Mouse (Mus musculus): ENCODE data around the gene Paqr7. TPM values are rescaled to one million over a fixed set of nuclear protein-coding genes. Genes with fewer than 3 reads are reported as not detected.

The Paqr7 gene
- 2.0 and 2.3 TPM in 2 replicates for polyA plus RNA-seq (2014; fragmentation: Nextera tagmentation; extraction: Ambion mirVana)

DNA sequence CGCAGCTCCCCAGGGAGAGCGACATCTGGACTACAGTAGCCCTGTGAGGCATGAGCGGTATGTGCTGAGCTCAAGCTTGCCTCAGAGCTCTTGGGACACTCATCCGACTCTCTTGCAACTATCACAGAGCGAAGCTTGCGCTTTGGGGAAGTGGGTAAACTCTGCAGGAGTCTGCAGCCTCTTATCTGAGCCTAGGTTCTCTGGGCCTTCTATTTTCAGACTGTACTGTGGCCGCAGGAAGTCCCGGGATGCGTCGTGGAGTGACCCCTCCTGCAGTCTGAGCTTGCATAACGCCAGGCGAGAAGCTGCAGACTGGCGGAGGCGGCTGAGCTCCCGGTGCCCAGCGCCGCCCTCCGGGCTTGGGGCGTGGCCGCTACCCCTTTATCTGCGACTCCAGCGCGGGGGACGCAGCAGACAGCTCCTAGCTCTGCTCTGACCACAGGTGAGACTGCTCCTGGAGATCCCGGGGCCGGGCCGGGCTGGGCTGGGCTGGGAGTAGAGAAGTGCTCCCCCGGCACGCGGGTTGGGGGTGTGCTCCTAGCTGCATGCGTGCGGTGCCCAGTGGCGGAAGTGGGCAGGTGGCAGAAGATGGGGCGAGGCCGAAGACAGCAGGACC, at the start of gene Paqr7:
TSS of gene Paqr7 (plus strand) at position 103 of the 616 bp plus-strand sequence.
- DNase-seq (ENCODE audit: low spot score), result peak; percentile 63
- WGBS, result 2% methylated on average over 30 of the region's 35 CpGs
- no peaks in the 10 kb centered on the region for H3K36me3 ChIP-seq (ENCODE audit: control insufficient read depth, insufficient read depth, low read length)
- peak within 1 kb of the TSS; percentile 48 for H3K4me3 ChIP-seq (ENCODE audit: low read depth, low read length)
- H3K4me1 ChIP-seq (ENCODE audit: control insufficient read depth, insufficient read depth, low read length), result peaks cover 15% of the 10 kb centered on the region
- no peaks in the 10 kb centered on the region for H3K27me3 ChIP-seq (replicated peaks; ENCODE audit: control insufficient read depth, insufficient read depth, low read length)
- peak within 1 kb of the TSS; percentile 66 for H3K9ac ChIP-seq (ENCODE audit: low read depth, low read length)
- H3K27ac ChIP-seq (replicated peaks; ENCODE audit: low read depth, low read length), result no peak within 1 kb of the TSS; the same call in 1 of the 2 replicates
- no peaks in the 10 kb centered on the region for H3K9me3 ChIP-seq (ENCODE audit: control insufficient read depth, low read length)
- ATAC-seq (ENCODE audit: low read depth), result peak; percentile 70
- H3K4me2 ChIP-seq (ENCODE audit: low read depth, low read length), result peak within 1 kb of the TSS; percentile 87

DNA sequence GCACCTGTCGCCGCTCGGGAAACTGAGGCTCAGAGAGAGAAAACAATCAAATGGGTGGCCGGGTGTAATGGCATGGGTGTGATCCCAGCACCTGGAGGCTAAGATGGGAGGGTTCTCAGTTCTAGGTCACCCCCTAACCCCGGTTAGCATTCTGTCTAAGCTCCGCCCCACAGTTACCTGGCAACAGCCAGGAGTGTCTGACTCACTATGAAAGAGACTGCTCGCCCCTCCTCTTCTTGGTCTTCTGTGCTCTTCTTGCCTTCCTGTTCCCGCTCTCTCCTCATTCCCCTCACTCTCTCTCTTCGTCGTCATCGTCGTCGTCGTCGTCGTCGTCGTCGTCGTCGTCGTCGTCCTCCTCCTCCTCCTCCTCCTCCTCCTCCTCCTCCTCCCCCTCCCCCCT, 48.5 kb upstream of the Paqr7 start:
- Histone ChIP-seq H3K4me3 (ENCODE audit: low read depth, low read length) (no peak overlapping the region), H3K27ac (replicated peaks; ENCODE audit: low read depth, low read length) (no peak overlapping the region), H3K36me3 (ENCODE audit: control insufficient read depth, insufficient read depth, low read length) (no peaks in the 10 kb centered on the region), H3K4me2 (ENCODE audit: low read depth, low read length) (no peak overlapping the region), H3K4me1 (ENCODE audit: control insufficient read depth, insufficient read depth, low read length) (no peaks in the 10 kb centered on the region), H3K9me3 (ENCODE audit: control insufficient read depth, low read length) (no peaks in the 10 kb centered on the region), H3K27me3 (replicated peaks; ENCODE audit: control insufficient read depth, insufficient read depth, low read length) (peaks cover 12% of the 10 kb centered on the region; the same call in 1 of the 2 replicates), H3K9ac (ENCODE audit: low read depth, low read length) (no peak overlapping the region)
- no peak for ATAC-seq (ENCODE audit: low read depth)
- 52% methylated on average over 23 of the region's 23 CpGs for WGBS
- no peak for DNase-seq (ENCODE audit: low spot score)

DNA sequence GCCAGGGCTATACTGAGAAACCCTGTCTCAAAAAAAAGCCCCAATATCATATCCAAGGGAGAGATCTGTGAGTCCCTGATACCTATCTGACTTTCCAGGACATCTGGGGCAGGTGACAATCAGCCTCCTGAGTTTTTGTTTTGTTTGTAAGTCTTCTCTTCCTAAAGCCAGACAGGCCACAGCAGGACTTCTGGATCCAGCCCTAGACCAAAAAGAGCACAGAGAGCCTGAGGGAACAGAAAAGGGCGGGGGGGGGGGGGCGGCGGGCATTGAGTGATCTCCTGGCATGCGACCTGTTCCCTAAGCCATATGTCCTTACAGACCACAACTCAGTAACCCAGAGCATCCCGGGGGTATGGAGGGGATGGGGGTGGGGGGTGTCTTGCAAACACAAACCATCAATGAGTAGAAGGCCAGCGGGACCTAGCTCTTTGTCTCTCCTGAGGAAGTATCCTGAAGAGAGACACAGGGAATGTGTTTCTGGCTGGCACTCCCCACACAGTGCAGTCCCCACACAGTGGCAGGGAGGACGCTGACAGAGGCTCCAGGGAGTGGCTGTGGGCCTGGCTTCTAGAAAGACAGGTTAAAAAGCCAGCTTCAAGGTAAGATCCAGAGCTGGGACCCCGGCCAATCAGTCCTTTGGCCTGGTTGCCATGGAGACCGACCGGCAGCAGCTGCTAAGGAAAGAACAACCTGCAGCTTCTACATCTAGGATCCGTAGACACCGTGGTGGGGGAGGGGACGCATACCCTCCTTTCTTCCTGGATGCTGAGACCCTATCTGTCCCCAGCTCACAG, 46.7 kb upstream of the Paqr7 start:
- peaks cover 30% of the 10 kb centered on the region; the same call in 1 of the 2 replicates for H3K27me3 ChIP-seq (replicated peaks; ENCODE audit: control insufficient read depth, insufficient read depth, low read length)
- WGBS, result 11% methylated on average over 13 of the region's 13 CpGs
- no peaks in the 10 kb centered on the region for H3K9me3 ChIP-seq (ENCODE audit: control insufficient read depth, low read length)
- H3K4me2 ChIP-seq (ENCODE audit: low read depth, low read length), result peak overlapping the region; percentile 5; the same call in 1 of the 2 replicates
- no peak overlapping the region for H3K9ac ChIP-seq (ENCODE audit: low read depth, low read length)
- H3K27ac ChIP-seq (replicated peaks; ENCODE audit: low read depth, low read length), result no peak overlapping the region
- DNase-seq (ENCODE audit: low spot score), result peak; percentile 44
- 0 out of 2 replicates have a peak, but pooled peaks have one; percentile 39 for ATAC-seq (ENCODE audit: low read depth)
- no peak overlapping the region for H3K4me3 ChIP-seq (ENCODE audit: low read depth, low read length)
- no peaks in the 10 kb centered on the region for H3K36me3 ChIP-seq (ENCODE audit: control insufficient read depth, insufficient read depth, low read length)
- H3K4me1 ChIP-seq (ENCODE audit: control insufficient read depth, insufficient read depth, low read length), result no peaks in the 10 kb centered on the region

DNA sequence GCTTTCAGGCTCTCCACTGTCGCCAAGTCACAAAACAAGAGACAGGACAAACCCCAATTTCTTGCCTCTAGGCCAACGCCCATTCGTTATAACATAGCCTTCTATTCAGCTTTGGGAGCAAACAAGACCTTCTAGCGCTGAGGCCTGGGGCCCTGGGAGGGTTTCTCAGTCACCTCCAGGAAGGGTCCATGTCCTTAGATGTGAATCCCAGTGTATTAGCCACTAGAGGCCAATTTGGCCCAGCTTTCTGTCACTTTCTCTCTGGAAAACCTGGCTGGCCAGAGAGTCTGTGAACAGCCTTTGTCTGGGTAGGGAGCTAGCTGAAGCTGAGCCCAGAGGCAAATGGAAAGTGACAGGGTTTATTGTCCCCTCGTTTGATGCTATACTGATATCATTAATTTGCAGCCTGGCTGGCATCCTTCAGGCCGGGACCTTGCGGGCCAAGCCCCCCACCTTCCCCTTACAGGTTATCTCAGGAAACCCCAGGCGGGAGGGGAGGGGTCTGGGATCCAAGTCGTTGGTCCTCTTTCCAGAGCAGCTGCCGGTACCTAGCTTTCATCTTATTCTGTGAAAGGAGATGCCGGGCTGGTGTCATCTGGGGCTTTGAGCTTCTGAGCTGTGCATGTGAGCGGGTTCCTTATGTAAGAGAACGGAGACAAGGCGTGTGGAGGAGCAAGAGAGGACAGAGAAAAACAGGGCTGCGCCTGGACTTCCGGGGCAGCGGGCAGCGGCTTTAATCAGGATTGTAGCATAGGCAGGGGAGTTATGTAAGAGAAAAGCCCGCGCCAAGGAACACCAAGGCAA, 45.9 kb upstream of the Paqr7 start:
- H3K9ac ChIP-seq (ENCODE audit: low read depth, low read length), result peak overlapping the region; percentile 17; the same call in 1 of the 2 replicates
- H3K36me3 ChIP-seq (ENCODE audit: control insufficient read depth, insufficient read depth, low read length), result no peaks in the 10 kb centered on the region
- DNase-seq (ENCODE audit: low spot score) (no peak), ATAC-seq (ENCODE audit: low read depth) (no peak)
- H3K27ac ChIP-seq (replicated peaks; ENCODE audit: low read depth, low read length), result no peak overlapping the region
- H3K27me3 ChIP-seq (replicated peaks; ENCODE audit: control insufficient read depth, insufficient read depth, low read length), result peaks cover 34% of the 10 kb centered on the region; the same call in 1 of the 2 replicates
- 17% methylated on average over 20 of the region's 20 CpGs for WGBS
- H3K9me3 ChIP-seq (ENCODE audit: control insufficient read depth, low read length), result no peaks in the 10 kb centered on the region
- H3K4me3 ChIP-seq (ENCODE audit: low read depth, low read length), result no peak overlapping the region
- no peaks in the 10 kb centered on the region for H3K4me1 ChIP-seq (ENCODE audit: control insufficient read depth, insufficient read depth, low read length)
- H3K4me2 ChIP-seq (ENCODE audit: low read depth, low read length), result peak overlapping the region; percentile 5; the same call in 1 of the 2 replicates

DNA sequence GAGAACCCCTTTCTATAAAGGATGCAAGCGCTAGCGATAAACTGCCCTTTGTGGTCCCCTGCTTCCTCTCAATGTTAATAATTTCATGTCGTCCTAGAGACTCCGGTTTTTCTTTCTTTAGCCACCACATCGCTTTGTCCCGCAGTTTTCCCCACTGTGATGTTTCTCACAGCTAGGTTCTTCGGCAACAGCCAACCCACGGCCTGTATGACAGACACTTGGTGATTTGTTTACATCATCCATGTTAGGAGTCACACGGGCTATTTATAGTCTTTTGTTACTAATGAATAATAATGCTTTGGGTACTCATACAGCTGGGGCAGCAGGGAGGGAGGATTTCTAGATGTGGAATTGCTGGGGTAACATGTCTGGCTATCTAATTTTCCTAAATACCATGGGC, 45.0 kb upstream of the Paqr7 start:
- no peaks in the 10 kb centered on the region for H3K4me1 ChIP-seq (ENCODE audit: control insufficient read depth, insufficient read depth, low read length)
- no peak overlapping the region for H3K4me3 ChIP-seq (ENCODE audit: low read depth, low read length)
- no peak overlapping the region for H3K9ac ChIP-seq (ENCODE audit: low read depth, low read length)
- no peak overlapping the region for H3K4me2 ChIP-seq (ENCODE audit: low read depth, low read length)
- DNase-seq (ENCODE audit: low spot score), result no peak
- H3K9me3 ChIP-seq (ENCODE audit: control insufficient read depth, low read length), result no peaks in the 10 kb centered on the region
- H3K27ac ChIP-seq (replicated peaks; ENCODE audit: low read depth, low read length), result no peak overlapping the region
- no peak for ATAC-seq (ENCODE audit: low read depth)
- H3K27me3 ChIP-seq (replicated peaks; ENCODE audit: control insufficient read depth, insufficient read depth, low read length), result peaks cover 34% of the 10 kb centered on the region; the same call in 1 of the 2 replicates
- H3K36me3 ChIP-seq (ENCODE audit: control insufficient read depth, insufficient read depth, low read length), result no peaks in the 10 kb centered on the region
- WGBS, result 71% methylated on average over 9 of the region's 9 CpGs

DNA sequence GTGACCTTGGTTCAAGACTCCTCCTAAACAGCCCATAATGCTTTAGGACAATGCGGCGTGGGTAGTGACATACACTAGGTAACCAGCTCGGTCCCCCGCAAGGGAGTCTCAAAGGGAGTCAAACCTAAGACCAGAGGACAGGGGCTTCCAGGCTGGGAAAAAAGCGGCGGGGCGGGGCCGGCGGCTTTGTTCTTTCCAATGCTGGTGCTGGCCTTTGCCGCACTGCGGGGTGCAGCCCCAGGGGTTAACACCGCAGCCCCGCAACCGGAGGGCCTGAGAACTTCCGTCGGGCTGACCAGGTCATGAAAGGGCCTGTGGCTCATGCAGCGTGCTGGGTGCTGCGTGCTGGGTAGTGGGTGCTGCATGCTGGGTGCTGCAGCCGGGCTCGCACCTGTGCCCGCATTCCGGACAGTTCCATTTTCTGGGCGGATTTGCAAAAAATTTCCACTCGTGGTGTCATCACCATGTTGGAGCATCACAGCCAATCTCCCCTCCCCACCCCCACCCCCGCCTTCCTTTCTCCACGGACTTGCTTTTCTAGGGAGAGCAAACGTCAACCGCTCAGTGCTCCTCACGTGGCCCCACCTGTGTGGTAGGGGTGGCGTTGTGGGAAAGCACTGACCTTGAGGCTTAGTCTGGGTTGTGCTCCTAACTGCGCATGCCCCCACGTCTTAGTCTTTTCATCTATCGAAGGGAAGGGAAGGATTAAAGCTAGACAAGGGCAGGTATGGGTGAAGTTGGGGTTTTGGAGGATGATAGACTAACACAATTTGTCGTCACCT, 42.7 kb upstream of the Paqr7 start:
- Histone ChIP-seq H3K4me2 (ENCODE audit: low read depth, low read length) (no peak overlapping the region), H3K36me3 (ENCODE audit: control insufficient read depth, insufficient read depth, low read length) (no peaks in the 10 kb centered on the region), H3K9ac (ENCODE audit: low read depth, low read length) (no peak overlapping the region), H3K4me1 (ENCODE audit: control insufficient read depth, insufficient read depth, low read length) (no peaks in the 10 kb centered on the region), H3K9me3 (ENCODE audit: control insufficient read depth, low read length) (no peaks in the 10 kb centered on the region), H3K4me3 (ENCODE audit: low read depth, low read length) (no peak overlapping the region), H3K27me3 (replicated peaks; ENCODE audit: control insufficient read depth, insufficient read depth, low read length) (peaks cover 34% of the 10 kb centered on the region; the same call in 1 of the 2 replicates), H3K27ac (replicated peaks; ENCODE audit: low read depth, low read length) (no peak overlapping the region)
- no peak for DNase-seq (ENCODE audit: low spot score)
- no peak for ATAC-seq (ENCODE audit: low read depth)
- WGBS, result 27% methylated on average over 34 of the region's 34 CpGs

DNA sequence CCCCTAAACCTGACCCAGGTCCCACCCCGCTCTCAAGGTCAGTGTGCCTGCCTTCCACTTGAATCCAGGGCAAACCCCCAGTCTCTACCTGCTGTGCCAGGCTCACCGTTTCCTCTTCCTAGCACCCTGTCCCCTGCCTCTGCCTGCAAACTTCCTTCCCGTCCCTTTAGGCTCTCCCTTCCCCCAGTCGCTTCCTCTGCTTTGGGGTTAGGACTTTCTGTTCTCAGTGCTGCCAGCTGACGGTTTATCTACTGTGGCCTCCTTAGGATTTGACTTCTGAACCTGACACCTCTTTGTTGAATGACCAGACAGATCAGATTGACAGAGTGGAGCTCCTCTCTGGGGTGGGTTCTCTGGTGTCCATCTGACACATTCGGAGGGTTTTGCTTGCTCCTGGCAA, 41.2 kb upstream of the Paqr7 start:
- H3K27me3 ChIP-seq (replicated peaks; ENCODE audit: control insufficient read depth, insufficient read depth, low read length), result peaks cover 34% of the 10 kb centered on the region; the same call in 1 of the 2 replicates
- no peak overlapping the region for H3K9ac ChIP-seq (ENCODE audit: low read depth, low read length)
- H3K9me3 ChIP-seq (ENCODE audit: control insufficient read depth, low read length), result no peaks in the 10 kb centered on the region
- no peak overlapping the region for H3K4me3 ChIP-seq (ENCODE audit: low read depth, low read length)
- no peaks in the 10 kb centered on the region for H3K4me1 ChIP-seq (ENCODE audit: control insufficient read depth, insufficient read depth, low read length)
- ATAC-seq (ENCODE audit: low read depth) (no peak), DNase-seq (ENCODE audit: low spot score) (no peak)
- no peak overlapping the region for H3K27ac ChIP-seq (replicated peaks; ENCODE audit: low read depth, low read length)
- 32% methylated on average over 6 of the region's 6 CpGs for WGBS
- no peak overlapping the region for H3K4me2 ChIP-seq (ENCODE audit: low read depth, low read length)
- no peaks in the 10 kb centered on the region for H3K36me3 ChIP-seq (ENCODE audit: control insufficient read depth, insufficient read depth, low read length)
